Mouse (Mus musculus): Measurements from ENCODE around the gene Tmem218. TPM values are rescaled to one million over a fixed set of nuclear protein-coding genes. Genes with fewer than 3 reads are reported as not detected.

The Tmem218 gene
- 1.6 TPM in 2 replicates for polyA plus RNA-seq (2012; rRNA removed)

DNA sequence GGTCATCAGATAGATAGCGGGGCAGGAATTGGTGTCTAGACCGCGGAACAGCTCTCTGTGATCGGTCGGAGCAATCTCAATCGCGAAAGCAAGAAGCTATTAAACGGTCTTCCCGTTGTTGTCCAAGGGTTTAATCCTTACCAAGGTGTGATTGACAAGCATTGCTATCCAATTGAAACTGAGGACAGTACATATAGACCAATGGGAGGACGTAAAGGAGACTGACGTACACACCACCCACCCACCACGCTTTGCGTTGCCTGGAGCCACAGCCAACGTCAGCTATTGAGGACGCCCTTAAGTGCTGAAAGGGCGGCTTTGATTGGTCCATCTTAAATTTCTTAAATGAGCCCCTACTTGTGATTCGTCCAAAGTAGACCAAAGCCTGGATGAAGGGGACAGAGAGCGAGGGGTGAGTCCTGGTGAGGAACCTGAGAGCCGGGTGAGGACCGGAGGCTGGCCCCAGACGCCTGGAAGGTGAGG is at the start of gene Tmem218:
Gene Tmem218 (plus strand): TSS at position 295 of the 483 bp plus-strand sequence.

DNA sequence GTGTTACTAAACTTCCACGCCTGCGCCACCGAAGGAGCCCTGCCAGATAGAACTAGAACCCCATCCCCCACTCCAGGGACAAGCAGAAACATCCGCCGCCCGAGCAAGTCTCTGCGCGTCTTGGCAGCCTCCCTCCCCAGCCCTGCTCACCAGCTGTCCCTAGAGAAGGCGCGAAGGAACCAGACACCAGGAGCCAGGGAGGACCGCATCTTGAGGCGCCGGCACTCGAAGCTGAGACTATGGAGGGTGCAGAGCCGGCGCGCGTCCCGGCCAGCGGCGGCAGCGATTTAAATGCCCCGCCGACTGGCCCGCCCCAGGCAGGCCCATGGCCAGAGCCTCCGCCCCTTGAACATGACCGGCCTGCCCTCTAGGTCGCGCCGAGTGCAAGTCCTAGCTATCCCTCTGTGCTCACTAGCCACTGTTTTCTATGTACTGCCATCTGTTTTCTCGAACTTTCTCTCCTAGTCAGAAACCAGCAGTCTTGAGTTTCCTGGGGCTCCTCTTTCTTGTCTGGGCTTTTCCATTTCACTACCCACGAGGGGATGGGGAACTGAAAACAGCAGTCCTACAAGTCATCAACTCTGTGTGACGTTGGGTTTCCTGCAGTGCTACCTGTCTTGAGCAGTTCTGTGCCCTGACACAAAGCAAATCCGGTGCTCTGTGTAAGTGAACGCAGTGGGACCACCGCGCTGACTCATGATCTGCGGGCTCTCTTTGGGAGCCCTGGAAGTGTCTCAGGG is 47.3 kb downstream of the Tmem218 start, which contains the start of gene Slc37a2:
Gene Slc37a2 (minus strand): TSS at position 590 of the 740 bp plus-strand sequence.

Other genes with a start within 250 kb of the Tmem218 start
- 0.16 and 0.31 TPM in 2 replicates for gene Pknox2, start 60.8 kb upstream of the Tmem218 start, polyA plus RNA-seq (2012; rRNA removed)
- gene Slc37a2, start 47.5 kb downstream of the Tmem218 start, polyA plus RNA-seq (2012; rRNA removed) = 0.67 and 1.0 TPM in 2 replicates
- 1.6 and 1.8 TPM in 2 replicates for gene Ccdc15, start 140.2 kb downstream of the Tmem218 start, polyA plus RNA-seq (2012; rRNA removed)
- gene Hepacam, start 159.1 kb downstream of the Tmem218 start, polyA plus RNA-seq (2012; rRNA removed) = not detected in 2 replicates
- 1.1 and 1.3 TPM in 2 replicates for gene Robo4, start 193.7 kb downstream of the Tmem218 start, polyA plus RNA-seq (2012; rRNA removed)
- 0.33 and 0.34 TPM in 2 replicates for gene Robo3, start 225.0 kb downstream of the Tmem218 start, polyA plus RNA-seq (2012; rRNA removed)

All from liver, embryonic 14 days (tissue).